Comparison of ENCODE assay signal across 17 mouse cellular contexts in genomic region chr7:133479679-133480078, GRCm38 (mm10).
DNase-seq lines count a peak whose midpoint lies in the region; ATAC-seq and TF ChIP-seq lines count a peak whose summit lies in the region.
"Had no signal": no experiment of that assay in that cellular context is flagged by ENCODE, and none has a peak within 500 bp of the region (broad histone marks: within the 10 kb centered on the region; RNA-seq: fewer than 3 reads in every experiment).

No protein-coding gene starts in this region.

- intact Hi-C loops in heart, adult 2 months (cut with DNase I) = no loop called here
- intact Hi-C loops in left cerebral cortex, postnatal 14 days (cut with DNase I) = loop anchor here (10.0 kb wide), 2 partner anchors 125 to 225 kb away; partner anchors contain the start of gene Tex36

- no peaks in the 10 kb centered on the region for H3K36me3 ChIP-seq in heart, adult 2 months (ENCODE audit: control insufficient read depth, insufficient read depth, low read length)
- no peaks in the 10 kb centered on the region for H3K36me3 ChIP-seq in embryonic facial prominence, embryonic 10.5 days (replicated peaks)
- H3K36me3 ChIP-seq: heart, embryonic 13.5 days; hindbrain, embryonic 15.5 days had no signal

- no peaks in the 10 kb centered on the region for H3K79me2 ChIP-seq in heart, adult 2 months (replicated peaks; ENCODE audit: control insufficient read depth, insufficient read depth, low read length)

- 0 out of 2 replicates have a peak, but pooled peaks cover 2% of the 10 kb centered on the region for H3K9me3 ChIP-seq in embryonic facial prominence, embryonic 10.5 days
- H3K9me3 ChIP-seq: heart, embryonic 13.5 days; hindbrain, embryonic 15.5 days had no signal

- no peak for TF ChIP-seq POLR2A in heart, adult 2 months (IDR thresholded peaks at IDR 0.05; ENCODE audit: insufficient read depth, low read depth, low read length)

- ATAC-seq in frontal cortex, adult (ENCODE audit: low TSS enrichment) = no peak
- ATAC-seq: activated CD4-positive, CD25-positive, alpha-beta regulatory T cell, adult 4 months; inflammation-experienced regulatory T-cells, adult 6 months; Patski had no signal

- H3K27ac ChIP-seq in heart, adult 2 months = no peak overlapping the region
- H3K27ac ChIP-seq in embryonic facial prominence, embryonic 10.5 days (replicated peaks) = 0 out of 2 replicates have a peak overlapping the region, but pooled peaks have one; percentile 14
- H3K27ac ChIP-seq: heart, embryonic 13.5 days; hindbrain, embryonic 15.5 days had no signal

- H3K27me3 ChIP-seq in heart, adult 2 months (ENCODE audit: control insufficient read depth, insufficient read depth, low read length) = no peaks in the 10 kb centered on the region
- no peaks in the 10 kb centered on the region for H3K27me3 ChIP-seq in embryonic facial prominence, embryonic 10.5 days (replicated peaks; ENCODE audit: low read depth, poor library complexity, severe bottlenecking)
- H3K27me3 ChIP-seq: heart, embryonic 13.5 days; hindbrain, embryonic 15.5 days; Patski had no signal

- no peaks in the 10 kb centered on the region for H3K4me1 ChIP-seq in heart, adult 2 months (ENCODE audit: control insufficient read depth, insufficient read depth, low read length)
- H3K4me1 ChIP-seq in embryonic facial prominence, embryonic 10.5 days = peaks cover 24% of the 10 kb centered on the region

- peak; percentile 54 for DNase-seq in heart, adult 11 months
- no peak for DNase-seq in heart, adult 2 months
- peak; percentile 22 to 56 for DNase-seq in left cerebral cortex, postnatal 14 days (ENCODE audit: low spot score in 2 of 2)
- DNase-seq in left cerebral cortex, adult 11 months (ENCODE audit: low spot score) = no peak
- DNase-seq in embryonic facial prominence, embryonic 10.5 days (ENCODE audit: low spot score) = no peak
- DNase-seq in layer of hippocampus, adult 9-11 months = peak; percentile 53
- DNase-seq: adrenal gland, postnatal 25 days; cerebellum, adult 2 months; cerebellum, postnatal 10 days; gastrocnemius, postnatal 14 days; heart, postnatal 36 days had no signal

- H3K9ac ChIP-seq in heart, adult 2 months (ENCODE audit: low read depth, low read length) = no peak overlapping the region
- H3K9ac ChIP-seq: heart, embryonic 13.5 days; hindbrain, embryonic 15.5 days had no signal

- WGBS in heart, adult 2 months = 63% methylated on average over 7 of the region's 7 CpGs
- WGBS in embryonic facial prominence, embryonic 10.5 days = 54% methylated on average over 7 of the region's 7 CpGs

- no peak overlapping the region for H3K4me3 ChIP-seq in heart, adult 2 months
- no peak overlapping the region for H3K4me3 ChIP-seq in embryonic facial prominence, embryonic 10.5 days
- H3K4me3 ChIP-seq: heart, embryonic 13.5 days; hindbrain, embryonic 15.5 days had no signal

- TF ChIP-seq CTCF in heart, adult 2 months (IDR thresholded peaks at IDR 0.05) = no peak

- TF ChIP-seq EP300 in heart, adult 2 months (IDR thresholded peaks at IDR 0.05; ENCODE audit: insufficient read depth, low read depth, low read length) = no peak

Comparison
In these comparisons a context has a peak if more than half of its experiments do, and no peak if none do; other contexts are left out.
1. DNase-seq: peak in heart, adult 11 months (single experiment), left cerebral cortex, postnatal 14 days (2 of 2) and layer of hippocampus, adult 9-11 months (single experiment); none in heart, adult 2 months (0 of 2), left cerebral cortex, adult 11 months (single experiment) and embryonic facial prominence, embryonic 10.5 days (single experiment).